Mouse (Mus musculus) forebrain, embryonic 16.5 days (tissue): ENCODE measurements around the gene Dlgap1. TPM values are rescaled to one million over a fixed set of nuclear protein-coding genes. Genes with fewer than 3 reads are reported as not detected.

Experiments
- ATAC-seq: fragments of 200-750 bp; cut with Nextera tagmentation; 2 replicates; pipeline ENCODE4 v1.8.0; 2017; ENCODE audit warnings: mild to moderate bottlenecking, moderate library complexity
- H3K27ac ChIP-seq: fragments of 300-500 bp; sonication (generic); 2 replicates; pipeline ENCODE4 v1.5.1; 2014; ENCODE audit warnings: low read length, control low read depth
- H3K27me3 ChIP-seq: fragments of 300-500 bp; sonication (generic); replicated peaks from 2 replicates; pipeline ENCODE4 v1.6.1; 2014; ENCODE audit warnings: low read length; ENCODE audit not compliant: control insufficient read depth, insufficient read depth
- H3K36me3 ChIP-seq: fragments of 300-500 bp; sonication (generic); 2 replicates; pipeline ENCODE4 v1.6.1; 2014; ENCODE audit not compliant: control insufficient read depth, insufficient read depth
- H3K4me1 ChIP-seq: fragments of 300-500 bp; sonication (generic); replicated peaks from 2 replicates; pipeline ENCODE4 v1.6.1; 2014; ENCODE audit warnings: low read length; ENCODE audit not compliant: control insufficient read depth, insufficient read depth
- H3K4me2 ChIP-seq: fragments of 300-500 bp; sonication (generic); 2 replicates; pipeline ENCODE4 v1.6.1; 2014; ENCODE audit warnings: mild to moderate bottlenecking, low read length, control low read depth
- H3K4me3 ChIP-seq: fragments of 300-500 bp; sonication (generic); replicated peaks from 2 replicates; pipeline ENCODE4 v1.5.1; 2014; ENCODE audit warnings: mild to moderate bottlenecking, low read length, control low read depth
- H3K9ac ChIP-seq: fragments of 300-500 bp; sonication (generic); replicated peaks from 2 replicates; pipeline ENCODE4 v1.6.1; 2014; ENCODE audit warnings: low read depth, low read length, control low read depth
- H3K9me3 ChIP-seq: fragments of 300-500 bp; sonication (generic); 2 replicates; pipeline ENCODE4 v1.6.1; 2016; ENCODE audit warnings: low read length; ENCODE audit not compliant: control insufficient read depth
- WGBS: fragments of 180-500 bp; shearing (Covaris S2); extraction: QIAGEN DNeasy Blood & Tissue Kit; methylation state at CpG from one replicate; pipeline ENCODE4 v1.1.7; 2014; 5-methylcytosine and 5-hydroxymethylcytosine counted together
- microRNA counts: library from miRNA; unstranded; fragments of <30 nt; microRNA quantifications from one replicate; lab custom pipeline; 2016
- microRNA-seq: library from miRNA; unstranded; fragments of <30 nt; microRNA quantifications from one replicate; pipeline ENCODE4, GENCODE M21; 2017
- polyA plus RNA-seq: library from polyadenylated mRNA; unstranded; fragments of >200 nt; fragmentation: Nextera tagmentation; extraction: Ambion mirVana; gene quantifications from 2 replicates; pipeline ENCODE4 v1.2.1, GENCODE M21; 2015

The Dlgap1 gene
- polyA plus RNA-seq, 1 experiment from 2014 or later = 47.2 TPM

DNA sequence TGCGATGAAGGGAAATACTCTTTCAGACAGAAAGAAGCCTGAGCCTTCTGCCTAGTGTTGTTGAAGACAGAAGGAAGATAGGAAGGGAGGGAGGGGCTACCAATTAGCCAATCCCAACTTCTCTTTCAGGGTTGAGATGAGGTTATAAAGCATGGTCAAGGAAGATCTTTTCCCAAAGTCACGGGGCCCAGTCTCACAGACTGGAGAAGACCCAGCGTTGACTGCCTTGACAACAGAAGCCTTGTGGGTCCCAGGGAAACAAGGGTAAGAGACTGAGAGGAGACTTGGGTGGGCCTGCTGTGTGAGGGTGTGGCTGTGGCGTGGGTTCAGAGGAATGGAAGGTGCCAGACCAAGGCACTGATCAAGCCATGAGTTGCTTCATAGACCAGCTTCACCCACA is 901.7 kb downstream of the Dlgap1 start:
- H3K27ac ChIP-seq = no peak overlapping the region
- no peak overlapping the region for H3K9ac ChIP-seq
- H3K36me3 ChIP-seq = no peaks in the 10 kb centered on the region
- no peaks in the 10 kb centered on the region for H3K9me3 ChIP-seq
- WGBS = 94% methylated on average over 4 of the region's 4 CpGs
- no peak overlapping the region for H3K4me3 ChIP-seq
- H3K4me2 ChIP-seq = no peak overlapping the region
- peaks cover 16% of the 10 kb centered on the region for H3K4me1 ChIP-seq
- no peaks in the 10 kb centered on the region for H3K27me3 ChIP-seq
- ATAC-seq = no peak

MicroRNA genes within 50 kb of the gene (microRNA counts, 519-probe panel; counts per million panel counts)
- 1,674 counts per million, percentile 18 among the panel's probes with 10 or more counts for microRNA mmu-miR-1195 (lab: Ali Mortazavi, UCI)

Small RNAs within 50 kb of the gene (microRNA-seq; reads per million reads assigned to microRNA genes)
- gene Mir1195 = not detected
